ENCODE assay signal across 27 mouse cellular contexts in genomic region chr19:29360251-29360650, GRCm38 (mm10). TPM values are rescaled to one million over a fixed set of nuclear protein-coding genes. Genes with fewer than 3 reads are reported as not detected.
DNase-seq lines count a peak whose midpoint lies in the region; ATAC-seq and TF ChIP-seq lines count a peak whose summit lies in the region.
"Had no signal": no experiment of that assay in that cellular context is flagged by ENCODE, and none has a peak within 500 bp of the region (broad histone marks: within the 10 kb centered on the region; RNA-seq: fewer than 3 reads in every experiment).

No protein-coding gene starts in this region.

- TF ChIP-seq POLR2A in MEL (IDR thresholded peaks at IDR 0.05; ENCODE audit: control insufficient read depth in 1 of 2, insufficient read depth in 1 of 2, low read depth in 1 of 2, low read length in 2 of 2, poor library complexity in 1 of 2): no peak

- no peak for TF ChIP-seq EP300 in MEL (IDR thresholded peaks at IDR 0.05; ENCODE audit: low read depth in 1 of 2, low read length in 2 of 2)
- TF ChIP-seq EP300 in liver, embryonic 14.5 days (IDR thresholded peaks at IDR 0.05; ENCODE audit: low read depth): no peak

- 88% methylated on average over 5 of the region's 5 CpGs for WGBS in forebrain, postnatal 0 days
- 90% methylated on average over 5 of the region's 5 CpGs for WGBS in forebrain, embryonic 16.5 days
- 28% methylated on average over 5 of the region's 5 CpGs for WGBS in liver, embryonic 12.5 days (ENCODE audit: insufficient replicate concordance)
- 21% methylated on average over 5 of the region's 5 CpGs for WGBS in liver, embryonic 14.5 days (ENCODE audit: insufficient replicate concordance)

- no peak overlapping the region for H3K9ac ChIP-seq in forebrain, postnatal 0 days
- H3K9ac ChIP-seq in forebrain, embryonic 16.5 days (replicated peaks; ENCODE audit: low read depth, low read length): no peak overlapping the region
- H3K9ac ChIP-seq in liver, embryonic 12.5 days: no peak overlapping the region
- H3K9ac ChIP-seq in MEL (ENCODE audit: control insufficient read depth, low read depth, low read length, poor library complexity, severe bottlenecking): peak overlapping the region; percentile 64
- no peak overlapping the region for H3K9ac ChIP-seq in liver, embryonic 14.5 days (replicated peaks)
- H3K9ac ChIP-seq: heart, embryonic 12.5 days; hindbrain, embryonic 15.5 days; limb, embryonic 15.5 days had no signal

- H3K4me1 ChIP-seq in forebrain, postnatal 0 days (ENCODE audit: insufficient read depth): peaks cover 13% of the 10 kb centered on the region
- H3K4me1 ChIP-seq in forebrain, embryonic 16.5 days (replicated peaks; ENCODE audit: control insufficient read depth, insufficient read depth, low read length): peaks cover 20% of the 10 kb centered on the region
- H3K4me1 ChIP-seq in liver, embryonic 12.5 days: peaks cover 32% of the 10 kb centered on the region
- peaks cover 11 to 26% of the 10 kb centered on the region in 2 experiments for H3K4me1 ChIP-seq in MEL (ENCODE audit: control insufficient read depth in 1 of 2, insufficient read depth in 2 of 2, low read length in 2 of 2)
- peaks cover 8 to 14% of the 10 kb centered on the region in 2 experiments for H3K4me1 ChIP-seq in liver, embryonic 14.5 days (replicated peaks; ENCODE audit: control insufficient read depth in 2 of 2, insufficient read depth in 2 of 2, low read length in 1 of 2)

- no peak for TF ChIP-seq CTCF in forebrain, postnatal 0 days (IDR thresholded peaks at IDR 0.05; ENCODE audit: low read depth)
- peak in 1 of 3 experiments; percentile 31; a peak in 1 of 6 replicates for TF ChIP-seq CTCF in MEL (IDR thresholded peaks at IDR 0.05 in 2 of 3, conservative IDR thresholded peaks at IDR 0.05 in 1 of 3; ENCODE audit: control insufficient read depth in 1 of 3, insufficient read depth in 1 of 3, low read depth in 2 of 3, low read length in 3 of 3, poor library complexity in 1 of 3, severe bottlenecking in 1 of 3)
- no peak for TF ChIP-seq CTCF in liver, embryonic 14.5 days (IDR thresholded peaks at IDR 0.05; ENCODE audit: low read depth)

- no peak for DNase-seq in forebrain, postnatal 0 days
- DNase-seq in liver (no peak), MEL (ENCODE audit: low read depth, low spot score) (peak; percentile 84)
- no peak for DNase-seq in liver, embryonic 14.5 days (ENCODE audit: low read depth in 3 of 3, low spot score in 3 of 3)
- no peak for DNase-seq in adrenal gland, postnatal 14 days
- DNase-seq in spleen, postnatal 14 days (ENCODE audit: low spot score in 2 of 2): no peak
- DNase-seq: cerebellum, adult 8-10 months; kidney, adult 9 months; kidney, postnatal 4 days; lung, postnatal 10 days; right cerebral cortex, postnatal 4 days; thymus, adult 2 months had no signal

- no peaks in the 10 kb centered on the region for H3K9me3 ChIP-seq in forebrain, postnatal 0 days (ENCODE audit: low read length)
- H3K9me3 ChIP-seq in forebrain, embryonic 16.5 days (ENCODE audit: control insufficient read depth, low read length): no peaks in the 10 kb centered on the region
- H3K9me3 ChIP-seq in liver, embryonic 12.5 days (replicated peaks): no peaks in the 10 kb centered on the region
- no peaks in the 10 kb centered on the region for H3K9me3 ChIP-seq in MEL (replicated peaks; ENCODE audit: insufficient read depth, low read length)
- H3K9me3 ChIP-seq in liver, embryonic 14.5 days (ENCODE audit: control insufficient read depth, low read length): no peaks in the 10 kb centered on the region
- H3K9me3 ChIP-seq: forebrain, embryonic 10.5 days; heart, embryonic 12.5 days; hindbrain, embryonic 15.5 days; limb, embryonic 15.5 days had no signal

- H3K79me2 ChIP-seq in MEL (ENCODE audit: control insufficient read depth, insufficient read depth, low read length, poor library complexity): peaks cover 2% of the 10 kb centered on the region; the same call in 1 of the 2 replicates

- H3K4me3 ChIP-seq in forebrain, postnatal 0 days (ENCODE audit: low read depth, low read length): no peak overlapping the region
- no peak overlapping the region for H3K4me3 ChIP-seq in forebrain, embryonic 16.5 days (replicated peaks; ENCODE audit: low read length)
- no peak overlapping the region for H3K4me3 ChIP-seq in liver, embryonic 12.5 days
- peak overlapping the region; percentile 61 to 62 for H3K4me3 ChIP-seq in MEL (ENCODE audit: control insufficient read depth in 1 of 2, insufficient read depth in 1 of 2, low read depth in 2 of 2, low read length in 2 of 2)
- H3K4me3 ChIP-seq in liver, embryonic 14.5 days (ENCODE audit: insufficient read depth in 1 of 2, low read depth in 2 of 2, low read length in 2 of 2): no peak overlapping the region
- H3K4me3 ChIP-seq: heart, embryonic 12.5 days; limb, embryonic 15.5 days had no signal

- no peaks in the 10 kb centered on the region for H3K27me3 ChIP-seq in forebrain, postnatal 0 days (ENCODE audit: insufficient read depth, low read length)
- no peaks in the 10 kb centered on the region for H3K27me3 ChIP-seq in forebrain, embryonic 16.5 days (replicated peaks; ENCODE audit: control insufficient read depth, insufficient read depth, low read length)
- no peaks in the 10 kb centered on the region for H3K27me3 ChIP-seq in liver, embryonic 12.5 days (replicated peaks)
- no peaks in the 10 kb centered on the region for H3K27me3 ChIP-seq in MEL (ENCODE audit: control insufficient read depth in 1 of 2, insufficient read depth in 2 of 2, low read length in 2 of 2)
- no peaks in the 10 kb centered on the region for H3K27me3 ChIP-seq in liver, embryonic 14.5 days (ENCODE audit: control insufficient read depth, insufficient read depth, low read length)
- H3K27me3 ChIP-seq: hindbrain, embryonic 15.5 days; limb, embryonic 15.5 days; Patski had no signal

- H3K36me3 ChIP-seq in forebrain, postnatal 0 days (ENCODE audit: insufficient read depth): peaks cover 19% of the 10 kb centered on the region; the same call in 1 of the 2 replicates
- H3K36me3 ChIP-seq in forebrain, embryonic 16.5 days (ENCODE audit: control insufficient read depth, insufficient read depth): no peaks in the 10 kb centered on the region
- peaks cover 12% of the 10 kb centered on the region; the same call in 1 of the 2 replicates for H3K36me3 ChIP-seq in liver, embryonic 12.5 days
- peaks cover 0 to 32% of the 10 kb centered on the region in 2 experiments; a peak in 2 of 4 replicates for H3K36me3 ChIP-seq in MEL (ENCODE audit: control insufficient read depth in 1 of 2, insufficient read depth in 2 of 2, low read length in 2 of 2)
- no peaks in the 10 kb centered on the region for H3K36me3 ChIP-seq in liver, embryonic 14.5 days (replicated peaks; ENCODE audit: control insufficient read depth, insufficient read depth, low read depth)
- H3K36me3 ChIP-seq: forebrain, embryonic 10.5 days; heart, embryonic 12.5 days had no signal

- no peak for TF ChIP-seq RAD21 in MEL (IDR thresholded peaks at IDR 0.05; ENCODE audit: low read depth, low read length)

- no peak overlapping the region for H3K27ac ChIP-seq in forebrain, postnatal 0 days (ENCODE audit: low read depth, low read length)
- H3K27ac ChIP-seq in forebrain, embryonic 16.5 days (ENCODE audit: low read length): no peak overlapping the region
- H3K27ac ChIP-seq in liver, embryonic 12.5 days: no peak overlapping the region; the same call in 1 of the 2 replicates
- peak overlapping the region; percentile 54 for H3K27ac ChIP-seq in MEL (ENCODE audit: control insufficient read depth, low read depth, low read length)
- H3K27ac ChIP-seq in liver, embryonic 14.5 days: no peak overlapping the region
- H3K27ac ChIP-seq: forebrain, embryonic 10.5 days; hindbrain, embryonic 15.5 days; limb, embryonic 15.5 days had no signal

- no peak for ATAC-seq in forebrain, postnatal 0 days
- ATAC-seq in forebrain, embryonic 16.5 days: no peak
- ATAC-seq in liver, embryonic 12.5 days: no peak
- no peak for ATAC-seq in liver, embryonic 14.5 days (ENCODE audit: insufficient read depth)
- ATAC-seq: activated CD4-positive, CD25-positive, alpha-beta regulatory T cell, adult 4 months; Patski had no signal

- 0 out of 2 replicates have a peak overlapping the region, but pooled peaks have one; percentile 90 for H3K4me2 ChIP-seq in forebrain, postnatal 0 days (ENCODE audit: low read depth)
- no peak overlapping the region for H3K4me2 ChIP-seq in forebrain, embryonic 16.5 days (ENCODE audit: low read length)
- H3K4me2 ChIP-seq in liver, embryonic 12.5 days: peak overlapping the region; percentile 80
- H3K4me2 ChIP-seq in liver, embryonic 14.5 days (ENCODE audit: low read depth): peak overlapping the region; percentile 97

RNA-seq across cellular contexts. Expression of gene Plgrkt, which starts 6.9 kb away (rescaled TPM):
- total RNA-seq in forebrain, postnatal 0 days (2014; rRNA removed): 45.5 and 57.6 TPM in 2 replicates
- 85.6 and 105 TPM in 2 replicates for polyA plus RNA-seq in forebrain, postnatal 0 days (2015; fragmentation: Nextera tagmentation; extraction: Ambion mirVana)
- 101 and 111 TPM in 2 replicates for polyA plus RNA-seq in forebrain, embryonic 16.5 days (2015; fragmentation: Nextera tagmentation; extraction: Ambion mirVana)
- polyA plus RNA-seq in liver, embryonic 12.5 days (2016; fragmentation: Nextera tagmentation; extraction: Ambion mirVana): 37.7 and 40.8 TPM in 2 replicates
- 107 and 117 TPM in 2 replicates for total RNA-seq in MEL (2012; rRNA removed)
- 100 to 1,000 TPM in 1 of 2 experiments, not detected in 1; 145 TPM for polyA plus RNA-seq in MEL (2012; ENCODE audit: insufficient read depth in 1 of 2, insufficient read length in 2 of 2, low read depth in 1 of 2, low replicate concordance in 2 of 2, missing spikeins in 1 of 2)
- 14.0 and 21.9 TPM in 2 replicates for polyA plus RNA-seq in liver, embryonic 14.5 days (2012; rRNA removed)
- 26.2 and 28.3 TPM in 2 replicates for polyA plus RNA-seq in liver, embryonic 14.5 days (2014; fragmentation: Nextera tagmentation; extraction: Ambion mirVana)
- total RNA-seq in adrenal gland, postnatal 14 days (2021): 56.4 and 63.4 TPM in 2 replicates

RNA-seq across cellular contexts. Expression of gene Cd274, which starts 7.0 kb away (rescaled TPM):
- 1.2 and 2.0 TPM in 2 replicates for total RNA-seq in forebrain, postnatal 0 days (2014; rRNA removed)
- polyA plus RNA-seq in forebrain, postnatal 0 days (2015; fragmentation: Nextera tagmentation; extraction: Ambion mirVana): 0.42 and 0.79 TPM in 2 replicates
- 1.1 and 1.3 TPM in 2 replicates for polyA plus RNA-seq in forebrain, embryonic 16.5 days (2015; fragmentation: Nextera tagmentation; extraction: Ambion mirVana)
- polyA plus RNA-seq in liver, embryonic 12.5 days (2016; fragmentation: Nextera tagmentation; extraction: Ambion mirVana): 0.35 and 0.69 TPM in 2 replicates
- total RNA-seq in MEL (2012; rRNA removed): 3.1 and 3.2 TPM in 2 replicates
- 1 to 10 TPM in 1 of 2 experiments, not detected in 1; 5.0 TPM for polyA plus RNA-seq in MEL (2012; ENCODE audit: insufficient read depth in 1 of 2, insufficient read length in 2 of 2, low read depth in 1 of 2, low replicate concordance in 2 of 2, missing spikeins in 1 of 2)
- 0.65 and 0.75 TPM in 2 replicates for polyA plus RNA-seq in liver, embryonic 14.5 days (2012; rRNA removed)
- 0.10 and 0.67 TPM in 2 replicates for polyA plus RNA-seq in liver, embryonic 14.5 days (2014; fragmentation: Nextera tagmentation; extraction: Ambion mirVana)
- total RNA-seq in adrenal gland, postnatal 14 days (2021): 6.0 and 7.0 TPM in 2 replicates

RNA-seq across cellular contexts. Expression of gene Rln1, which starts 25.8 kb away (rescaled TPM):
- 7.2 and 14.3 TPM in 2 replicates for total RNA-seq in forebrain, postnatal 0 days (2014; rRNA removed)
- 7.1 and 9.1 TPM in 2 replicates for polyA plus RNA-seq in forebrain, postnatal 0 days (2015; fragmentation: Nextera tagmentation; extraction: Ambion mirVana)
- polyA plus RNA-seq in forebrain, embryonic 16.5 days (2015; fragmentation: Nextera tagmentation; extraction: Ambion mirVana): 2.8 and 3.9 TPM in 2 replicates
- 0.12 TPM in 1 of 2 replicates, not detected in the other for polyA plus RNA-seq in liver, embryonic 12.5 days (2016; fragmentation: Nextera tagmentation; extraction: Ambion mirVana)
- total RNA-seq in MEL (2012; rRNA removed): 0.04 TPM in 1 of 2 replicates, not detected in the other
- not detected for polyA plus RNA-seq in MEL (2012; ENCODE audit: insufficient read depth in 1 of 2, insufficient read length in 2 of 2, low read depth in 1 of 2, low replicate concordance in 2 of 2, missing spikeins in 1 of 2)
- polyA plus RNA-seq in liver, embryonic 14.5 days (2012; rRNA removed): not detected in 2 replicates
- not detected in 2 replicates for polyA plus RNA-seq in liver, embryonic 14.5 days (2014; fragmentation: Nextera tagmentation; extraction: Ambion mirVana)
- total RNA-seq in adrenal gland, postnatal 14 days (2021): not detected in 2 replicates
- total RNA-seq: adrenal gland, postnatal 4 days; common myeloid progenitor, adult 5-6 weeks; megakaryocyte-erythroid progenitor cell, adult 5-6 weeks; neutrophil, adult 5-6 weeks had no signal
- polyA plus RNA-seq: activated CD4-positive, CD25-positive, alpha-beta regulatory T cell, adult 4 months; Patski had no signal

RNA-seq across cellular contexts. Expression of gene Insl6, which starts 35.1 kb away (rescaled TPM):
- 0.48 and 0.54 TPM in 2 replicates for total RNA-seq in forebrain, postnatal 0 days (2014; rRNA removed)
- polyA plus RNA-seq in forebrain, postnatal 0 days (2015; fragmentation: Nextera tagmentation; extraction: Ambion mirVana): 2.0 and 2.2 TPM in 2 replicates
- polyA plus RNA-seq in forebrain, embryonic 16.5 days (2015; fragmentation: Nextera tagmentation; extraction: Ambion mirVana): 1.2 and 1.4 TPM in 2 replicates
- polyA plus RNA-seq in liver, embryonic 12.5 days (2016; fragmentation: Nextera tagmentation; extraction: Ambion mirVana): 0.85 and 0.89 TPM in 2 replicates
- total RNA-seq in MEL (2012; rRNA removed): 2.2 and 3.1 TPM in 2 replicates
- polyA plus RNA-seq in MEL (2012; ENCODE audit: insufficient read depth in 1 of 2, insufficient read length in 2 of 2, low read depth in 1 of 2, low replicate concordance in 2 of 2, missing spikeins in 1 of 2): 1 to 10 TPM in 1 of 2 experiments, not detected in 1; 9.9 TPM
- 0.36 and 0.45 TPM in 2 replicates for polyA plus RNA-seq in liver, embryonic 14.5 days (2012; rRNA removed)
- 0.76 and 1.2 TPM in 2 replicates for polyA plus RNA-seq in liver, embryonic 14.5 days (2014; fragmentation: Nextera tagmentation; extraction: Ambion mirVana)
- 0.85 and 0.94 TPM in 2 replicates for total RNA-seq in adrenal gland, postnatal 14 days (2021)
- total RNA-seq: left cerebral cortex, postnatal 14 days had no signal

RNA-seq across cellular contexts. Expression of gene Pdcd1lg2, which starts 50.5 kb away (rescaled TPM):
- total RNA-seq in forebrain, postnatal 0 days (2014; rRNA removed): 0.15 and 0.19 TPM in 2 replicates
- not detected in 2 replicates for polyA plus RNA-seq in forebrain, postnatal 0 days (2015; fragmentation: Nextera tagmentation; extraction: Ambion mirVana)
- polyA plus RNA-seq in forebrain, embryonic 16.5 days (2015; fragmentation: Nextera tagmentation; extraction: Ambion mirVana): not detected in 2 replicates
- 0.17 TPM in 1 of 2 replicates, not detected in the other for polyA plus RNA-seq in liver, embryonic 12.5 days (2016; fragmentation: Nextera tagmentation; extraction: Ambion mirVana)
- total RNA-seq in MEL (2012; rRNA removed): 1.3 and 1.7 TPM in 2 replicates
- polyA plus RNA-seq in MEL (2012; ENCODE audit: insufficient read depth in 1 of 2, insufficient read length in 2 of 2, low read depth in 1 of 2, low replicate concordance in 2 of 2, missing spikeins in 1 of 2): 1 to 10 TPM in 1 of 2 experiments, not detected in 1; 5.4 TPM
- polyA plus RNA-seq in liver, embryonic 14.5 days (2012; rRNA removed): 0.02 TPM in 1 of 2 replicates, not detected in the other
- not detected in 2 replicates for polyA plus RNA-seq in liver, embryonic 14.5 days (2014; fragmentation: Nextera tagmentation; extraction: Ambion mirVana)
- 0.23 TPM in 1 of 2 replicates, not detected in the other for total RNA-seq in adrenal gland, postnatal 14 days (2021)
- total RNA-seq: adrenal gland, postnatal 4 days; gastrocnemius, postnatal 4 days; megakaryocyte-erythroid progenitor cell, adult 5-6 weeks had no signal
- polyA plus RNA-seq: embryonic facial prominence, embryonic 14.5 days; forebrain, embryonic 10.5 days; heart, embryonic 12.5 days; hindbrain, embryonic 15.5 days; limb, embryonic 15.5 days had no signal

Comparison
In these comparisons a context has a peak if more than half of its experiments do, and no peak if none do; other contexts are left out.
1. H3K4me3 ChIP-seq: peak in MEL (2 of 2); none in forebrain, postnatal 0 days (single experiment), forebrain, embryonic 16.5 days (single experiment), liver, embryonic 12.5 days (single experiment) and liver, embryonic 14.5 days (0 of 2).